Mouse (Mus musculus) lung, adult 18-20 months (tissue): ENCODE results near the gene Psmc3ip.
"Not testable (repeated sequence)": the region's sequence is repeated elsewhere in the genome, so short reads cannot be mapped to it uniquely, and the experiment has no call there.

Source experiments
- DNase-seq, 2 experiments: peaks; one replicate each; pipeline ENCODE4 v3.0.0; 2022; ENCODE audit warnings: mixed read lengths in 2 of 2

Psmc3ip gene

GRCm38 (mm10) chr11:101095314-101096024 is at the start of gene Psmc3ip:
Gene Psmc3ip, minus strand, starts transcription at chr11:101095436.
- peak; percentile 95 to 96 for DNase-seq

- peak in 1 of 2 experiments; percentile 33 for DNase-seq
Measured at GRCm38 (mm10) chr11:101143338-101144225, 48.3 kb upstream of the Psmc3ip start.

- no peak for DNase-seq
Measured at GRCm38 (mm10) chr11:101142215-101142967, 47.2 kb upstream of the Psmc3ip start.

- DNase-seq = no peak
Measured at GRCm38 (mm10) chr11:101141088-101141487, 45.9 kb upstream of the Psmc3ip start.

GRCm38 (mm10) chr11:101140164-101140819 is 45.1 kb upstream of the Psmc3ip start:
- DNase-seq = peak; percentile 56 to 75

GRCm38 (mm10) chr11:101138536-101139181 is 43.4 kb upstream of the Psmc3ip start:
- DNase-seq = no peak

GRCm38 (mm10) chr11:101137000-101137399 is 41.8 kb upstream of the Psmc3ip start:
- no peak for DNase-seq

- DNase-seq = no peak
Measured at GRCm38 (mm10) chr11:101134217-101134865, 39.1 kb upstream of the Psmc3ip start.

GRCm38 (mm10) chr11:101133037-101133436 is 37.8 kb upstream of the Psmc3ip start:
- DNase-seq = peak in 1 of 2 experiments; percentile 30

GRCm38 (mm10) chr11:101131701-101132100 is 36.5 kb upstream of the Psmc3ip start:
- DNase-seq = no peak

- DNase-seq = no peak
Measured at GRCm38 (mm10) chr11:101131187-101131586, 36.0 kb upstream of the Psmc3ip start.

- peak in 1 of 2 experiments; percentile 39 for DNase-seq
Measured at GRCm38 (mm10) chr11:101130056-101130756, 35.0 kb upstream of the Psmc3ip start.

- DNase-seq = no peak
Measured at GRCm38 (mm10) chr11:101128996-101129577, 33.9 kb upstream of the Psmc3ip start.

GRCm38 (mm10) chr11:101127075-101127474 is 31.8 kb upstream of the Psmc3ip start:
- no peak for DNase-seq

- DNase-seq = not testable (repeated sequence)
Measured at GRCm38 (mm10) chr11:101125008-101125407, 29.8 kb upstream of the Psmc3ip start.

- not testable (repeated sequence) for DNase-seq
Measured at GRCm38 (mm10) chr11:101124494-101124893, 29.3 kb upstream of the Psmc3ip start.

- DNase-seq = no peak
Measured at GRCm38 (mm10) chr11:101120545-101121188, 25.4 kb upstream of the Psmc3ip start.

- DNase-seq = peak; percentile 99
Measured at GRCm38 (mm10) chr11:101119761-101120544, 24.7 kb upstream of the Psmc3ip start, which contains the start of the genes Retreg3 and Tubg1. Gene Retreg3, minus strand, starts transcription at chr11:101119893. Gene Tubg1, plus strand, starts transcription at chr11:101119938.
